Mouse (Mus musculus) layer of hippocampus, adult 8-10 months (tissue): ENCODE measurements at regions not wholly inside any gene's neighbourhood (a gene's known extent, or its start where the extent isn't known, plus 50 kb on each side); places are given as distances from the start of the nearest gene placed in this dataset.

Experiments
- DNase-seq, 2 experiments: peaks; one replicate each; pipeline ENCODE4 v3.0.0; 2022; ENCODE audit warnings: low spot score in 2 of 2

DNA sequence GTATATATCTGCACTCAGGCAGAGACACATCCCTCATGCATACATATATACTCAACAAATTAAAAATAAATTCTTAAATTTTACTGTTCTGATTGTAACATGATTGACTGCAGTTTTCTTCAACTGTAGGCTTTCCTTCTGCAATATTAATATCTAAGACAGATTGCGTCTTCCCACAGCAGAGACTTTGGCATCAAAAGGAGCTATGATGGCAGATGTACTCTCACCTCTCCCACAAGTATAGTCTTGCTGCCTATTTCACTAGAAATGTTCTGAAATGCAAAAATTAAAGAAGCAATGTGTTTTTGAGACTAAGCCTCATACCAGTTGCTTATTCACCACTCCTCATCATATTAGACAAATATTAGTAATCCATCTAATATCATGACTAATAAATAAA is 356.5 kb downstream of the Dnah5 start:
- DNase-seq = peak; percentile 12 to 16

DNA sequence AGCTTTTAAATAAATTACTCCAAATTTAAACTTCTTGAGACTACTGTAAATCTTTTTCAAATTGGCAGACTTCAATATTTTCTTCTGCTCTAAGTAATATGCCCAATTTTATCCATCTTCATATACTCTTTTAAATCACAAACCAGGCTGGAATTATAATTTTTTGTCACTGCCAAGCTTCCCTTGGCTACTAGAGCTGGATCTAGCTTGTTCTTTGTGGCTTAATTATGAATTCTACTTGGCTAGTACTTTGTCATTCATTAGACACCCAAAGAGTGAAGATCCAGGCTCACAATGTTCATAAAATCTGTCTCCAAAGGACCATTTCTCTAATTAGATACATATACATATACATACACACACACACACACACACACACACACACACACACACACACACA is 391.7 kb downstream of the Dnah5 start:
- DNase-seq = no peak

DNA sequence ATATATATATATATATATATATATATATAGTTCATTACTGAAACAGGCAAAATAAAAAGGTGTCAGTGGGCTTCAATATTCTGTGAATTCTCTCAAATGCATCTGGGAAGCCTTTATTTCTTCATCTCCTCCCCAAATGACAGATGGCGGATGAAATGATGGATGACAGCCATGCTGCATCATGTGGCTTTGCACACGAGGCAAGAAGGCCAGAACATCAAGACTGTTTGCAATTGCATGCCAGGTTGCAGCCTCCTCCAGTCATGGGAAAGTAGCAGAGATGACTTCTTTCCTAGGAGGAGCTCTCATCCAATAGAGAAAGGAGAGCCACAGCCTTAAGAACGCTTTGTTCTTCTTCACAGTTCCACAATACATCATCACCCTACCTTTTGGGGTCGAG is 392.2 kb downstream of the Dnah5 start:
- no peak for DNase-seq

DNA sequence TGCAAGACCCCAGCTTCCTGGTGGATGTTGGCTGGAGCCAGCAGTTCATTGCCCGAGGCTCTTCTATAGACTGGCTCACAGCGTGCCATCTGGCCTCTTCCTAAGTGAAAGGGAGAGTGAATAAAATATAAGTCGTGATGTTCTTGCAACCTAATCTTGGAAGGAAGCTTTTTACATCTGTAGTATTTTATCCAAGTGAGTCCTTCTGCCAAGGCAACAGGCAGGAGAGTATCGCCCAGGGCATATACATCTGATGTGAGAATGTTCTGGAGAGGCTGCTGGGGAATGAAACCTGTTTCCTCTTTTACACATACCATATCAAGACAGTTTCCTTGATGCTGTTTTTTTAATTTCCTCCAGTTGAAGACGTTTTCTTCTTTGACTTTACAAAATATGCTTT is 396.6 kb downstream of the Dnah5 start:
- DNase-seq = no peak

DNA sequence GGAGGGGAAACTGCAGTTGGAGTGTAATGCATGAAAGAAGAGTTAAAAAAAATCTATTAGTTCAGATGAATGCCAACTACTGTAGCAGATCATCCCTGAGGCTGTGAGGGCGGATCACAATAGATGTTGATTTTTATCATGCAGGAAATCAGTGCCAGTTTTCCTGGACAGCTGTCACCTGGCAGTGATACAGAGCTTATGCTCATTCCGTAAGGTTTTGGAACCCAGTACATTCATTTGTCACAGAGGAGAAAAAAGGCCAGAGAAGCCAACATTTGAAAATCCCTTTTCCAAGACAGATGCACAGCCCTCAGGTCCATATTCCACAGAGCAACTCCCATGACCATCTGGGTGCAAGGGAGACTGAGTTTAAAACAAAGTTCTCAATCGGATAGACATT is 412.1 kb downstream of the Dnah5 start:
- DNase-seq = peak; percentile 34 to 44

DNA sequence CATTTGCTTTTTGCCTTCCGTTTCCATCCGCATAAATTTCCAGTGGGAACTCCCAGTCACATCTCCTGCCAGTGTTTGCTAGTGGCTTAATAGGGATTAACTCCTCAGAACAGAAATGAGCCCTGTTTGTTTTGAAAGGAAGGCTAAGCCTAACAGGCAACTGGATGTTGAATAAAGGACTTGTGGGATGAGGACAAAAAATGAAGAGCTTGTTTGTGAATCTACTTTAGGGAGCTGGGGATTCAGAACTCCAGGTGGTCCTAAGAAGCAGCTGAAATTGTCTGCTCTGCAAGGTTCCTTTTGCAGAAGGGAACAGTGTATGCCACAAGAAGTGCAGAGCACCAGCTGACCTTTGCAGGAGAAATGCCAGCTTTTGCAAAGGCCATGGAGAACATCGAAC is 436.8 kb downstream of the Dnah5 start:
- DNase-seq = no peak

DNA sequence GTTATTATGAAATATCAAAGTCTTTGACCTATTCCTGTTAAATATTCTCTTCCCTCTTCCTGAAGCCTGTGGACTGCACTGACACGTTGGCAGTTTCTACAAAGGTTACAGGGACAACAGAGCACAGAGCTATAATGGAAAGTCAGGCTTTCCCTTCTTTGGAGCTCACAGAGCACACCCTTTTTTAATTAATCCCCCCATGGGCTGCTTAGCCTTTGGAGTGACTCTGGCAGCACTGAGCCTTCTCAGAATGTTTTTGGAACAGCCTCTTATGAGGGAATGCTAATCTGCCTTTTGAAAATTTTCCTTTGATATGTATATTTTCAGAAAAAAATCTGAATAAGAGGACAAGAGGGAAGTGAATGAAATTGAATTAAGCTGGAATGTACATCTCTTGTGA is 441.6 kb downstream of the Dnah5 start:
- no peak for DNase-seq

DNA sequence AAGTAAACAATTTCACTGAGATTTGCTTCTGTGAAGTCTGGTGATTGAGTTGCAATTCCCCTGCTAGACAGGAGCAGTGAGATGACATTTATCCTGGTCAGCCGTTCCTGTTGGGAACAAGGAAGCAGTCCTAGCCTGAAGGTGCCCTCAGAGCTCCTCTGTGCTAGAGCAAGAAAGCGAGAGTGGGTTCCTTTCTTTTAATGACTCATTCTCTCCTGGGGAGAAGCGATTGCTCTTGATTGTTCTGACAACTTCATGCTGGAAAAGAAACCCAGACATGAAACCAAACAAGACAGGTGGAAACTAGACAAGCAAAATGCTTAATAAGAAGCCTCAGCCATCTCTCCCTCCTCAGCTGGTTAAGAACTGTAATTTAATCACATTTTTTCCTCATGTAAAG is 450.4 kb downstream of the Dnah5 start:
- no peak for DNase-seq

DNA sequence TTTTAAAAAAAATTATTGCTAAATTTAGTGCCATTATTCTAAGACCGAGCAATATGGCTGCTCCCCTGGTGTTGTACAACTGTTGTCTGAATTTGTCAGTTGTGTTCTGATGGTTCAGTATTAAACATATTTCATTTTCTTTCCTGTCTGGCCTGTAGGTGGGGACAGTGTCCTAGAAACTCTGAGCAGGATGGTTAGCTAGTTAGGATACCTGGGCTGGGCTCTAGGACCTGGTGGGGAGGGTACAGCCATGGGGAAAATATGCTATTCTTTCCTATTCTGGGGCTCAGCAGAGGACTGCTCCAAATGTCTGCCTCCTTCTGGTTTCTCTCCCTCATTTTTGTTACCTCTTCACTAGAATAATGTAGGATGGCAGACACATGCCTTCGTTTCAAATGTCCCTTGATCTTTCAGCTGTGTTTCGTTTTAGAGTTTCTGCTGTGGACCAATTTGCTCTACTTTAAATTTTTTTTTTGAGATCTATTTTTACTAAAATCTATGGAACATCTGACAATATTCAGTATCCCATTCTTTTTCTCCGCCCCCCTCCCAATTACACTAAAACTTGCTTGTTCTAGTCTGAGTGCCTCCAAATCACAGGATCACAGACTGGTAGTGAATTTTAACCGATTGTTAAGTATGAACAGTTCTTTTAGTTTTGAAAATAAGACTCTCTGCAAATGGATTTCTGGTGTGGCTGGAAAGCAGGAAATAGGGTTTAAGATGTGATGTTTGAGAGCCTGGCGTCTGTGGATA is 460.5 kb downstream of the Dnah5 start:
- DNase-seq = peak in 1 of 2 experiments; percentile 15
